Mouse (Mus musculus) thymus, adult 2 months (tissue): ENCODE data around the gene Arfip1.

Source experiments
- CTCF ChIP-seq: fragments of 200-500 bp; IDR thresholded peaks from 2 replicates; pipeline ENCODE4 v1.5.1; 2012; ENCODE audit warnings: mild to moderate bottlenecking, control low read depth, low read length, moderate library complexity, borderline replicate concordance; ENCODE audit not compliant: control insufficient read depth, poor library complexity, insufficient read depth; ENCODE audit errors: extremely low read depth
- POLR2A ChIP-seq: fragments of 200-500 bp; IDR thresholded peaks from 2 replicates; pipeline ENCODE4 v1.6.1; 2012; ENCODE audit warnings: mild to moderate bottlenecking, low read length, control low read depth, moderate library complexity; ENCODE audit not compliant: control insufficient read depth, poor library complexity, insufficient read depth; ENCODE audit errors: extremely low read depth

DNA sequence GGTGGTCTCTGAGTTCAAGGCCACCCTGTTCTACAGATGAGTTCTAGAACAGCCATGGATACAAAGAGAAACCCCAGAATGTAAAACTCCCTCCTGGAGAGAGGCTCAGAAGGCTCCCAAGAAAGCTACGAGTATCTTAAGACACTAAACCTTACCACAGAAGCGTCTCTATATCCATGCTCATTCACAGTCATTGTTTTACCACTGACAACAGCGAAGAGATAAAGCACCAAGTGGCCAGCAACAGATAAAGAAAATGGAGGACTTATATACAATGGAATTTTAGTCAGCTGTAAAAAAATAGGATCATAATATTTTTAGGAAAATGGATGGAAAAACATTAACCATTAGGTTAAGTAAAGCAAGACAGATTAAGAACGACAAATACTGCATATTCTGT lies 77.2 kb downstream of the Arfip1 start:
- TF ChIP-seq CTCF (no peak), POLR2A (no peak)
